Mouse (Mus musculus): ENCODE data around the gene Flot2. TPM values are rescaled to one million over a fixed set of nuclear protein-coding genes. Genes with fewer than 3 reads are reported as not detected.

The Flot2 gene
- total RNA-seq, 2 experiments from 2014 or later = 22.5 to 31.5 TPM

GRCm38 (mm10) chr11:78095144-78095516 lies 57.4 kb downstream of the Flot2 start:
- ATAC-seq (replicated peaks; ENCODE audit: low FRiP score, poor library complexity, severe bottlenecking) = no peak

- no peak for ATAC-seq (replicated peaks; ENCODE audit: low FRiP score, poor library complexity, severe bottlenecking)
Measured at GRCm38 (mm10) chr11:78097077-78097476, 59.3 kb downstream of the Flot2 start.

- no peak for ATAC-seq (replicated peaks; ENCODE audit: low FRiP score, poor library complexity, severe bottlenecking)
Measured at GRCm38 (mm10) chr11:78100746-78101145, 63.0 kb downstream of the Flot2 start.

GRCm38 (mm10) chr11:78102142-78102541 lies 64.4 kb downstream of the Flot2 start:
- ATAC-seq (replicated peaks; ENCODE audit: low FRiP score, poor library complexity, severe bottlenecking) = no peak

GRCm38 (mm10) chr11:78102958-78103747 lies 65.4 kb downstream of the Flot2 start:
- ATAC-seq (replicated peaks; ENCODE audit: low FRiP score, poor library complexity, severe bottlenecking) = peak; percentile 68

GRCm38 (mm10) chr11:78104501-78104900 lies 66.8 kb downstream of the Flot2 start:
- no peak for ATAC-seq (replicated peaks; ENCODE audit: low FRiP score, poor library complexity, severe bottlenecking)

Other genes with a start within 250 kb of the Flot2 start
- not detected in 2 replicates for gene Pipox, start 143.8 kb upstream of the Flot2 start, total RNA-seq (2015; ENCODE audit: low replicate concordance)
- not detected in 2 replicates for gene Pipox, start 143.8 kb upstream of the Flot2 start, total RNA-seq (2017; ENCODE audit: low replicate concordance)
- gene Sez6, start 107.1 kb upstream of the Flot2 start, total RNA-seq (2015; ENCODE audit: low replicate concordance) = not detected in 2 replicates
- gene Sez6, start 107.1 kb upstream of the Flot2 start, total RNA-seq (2017; ENCODE audit: low replicate concordance) = not detected in 2 replicates
- 19.9 and 24.2 TPM in 2 replicates for gene Phf12, start 55.2 kb upstream of the Flot2 start, total RNA-seq (2015; ENCODE audit: low replicate concordance)
- 9.8 and 11.5 TPM in 2 replicates for gene Phf12, start 55.2 kb upstream of the Flot2 start, total RNA-seq (2017; ENCODE audit: low replicate concordance)
- 3.1 and 6.0 TPM in 2 replicates for gene Dhrs13, start 5.7 kb upstream of the Flot2 start, total RNA-seq (2015; ENCODE audit: low replicate concordance)
- 1.5 and 3.6 TPM in 2 replicates for gene Dhrs13, start 5.7 kb upstream of the Flot2 start, total RNA-seq (2017; ENCODE audit: low replicate concordance)
- 3.7 and 7.7 TPM in 2 replicates for gene Eral1, start 42.5 kb downstream of the Flot2 start, total RNA-seq (2015; ENCODE audit: low replicate concordance)
- 3.9 and 7.0 TPM in 2 replicates for gene Eral1, start 42.5 kb downstream of the Flot2 start, total RNA-seq (2017; ENCODE audit: low replicate concordance)
- gene Fam222b, start 56.7 kb downstream of the Flot2 start, total RNA-seq (2015; ENCODE audit: low replicate concordance) = 10.2 and 14.8 TPM in 2 replicates
- 1.4 and 3.7 TPM in 2 replicates for gene Fam222b, start 56.7 kb downstream of the Flot2 start, total RNA-seq (2017; ENCODE audit: low replicate concordance)
- 2.1 and 3.6 TPM in 2 replicates for gene Traf4, start 127.7 kb downstream of the Flot2 start, total RNA-seq (2015; ENCODE audit: low replicate concordance)
- gene Traf4, start 127.7 kb downstream of the Flot2 start, total RNA-seq (2017; ENCODE audit: low replicate concordance) = 3.2 and 3.5 TPM in 2 replicates
- 9.6 and 12.1 TPM in 2 replicates for gene Nek8, start 138.7 kb downstream of the Flot2 start, total RNA-seq (2015; ENCODE audit: low replicate concordance)
- 5.7 and 16.7 TPM in 2 replicates for gene Nek8, start 138.7 kb downstream of the Flot2 start, total RNA-seq (2017; ENCODE audit: low replicate concordance)
- gene Tlcd1, start 138.8 kb downstream of the Flot2 start, total RNA-seq (2015; ENCODE audit: low replicate concordance) = 69.0 and 77.1 TPM in 2 replicates
- gene Tlcd1, start 138.8 kb downstream of the Flot2 start, total RNA-seq (2017; ENCODE audit: low replicate concordance) = 96.9 and 181 TPM in 2 replicates
- gene Rpl23a, start 145.7 kb downstream of the Flot2 start, total RNA-seq (2015; ENCODE audit: low replicate concordance) = 792 and 815 TPM in 2 replicates
- 585 and 685 TPM in 2 replicates for gene Rpl23a, start 145.7 kb downstream of the Flot2 start, total RNA-seq (2017; ENCODE audit: low replicate concordance)
- gene Rab34, start 150.5 kb downstream of the Flot2 start, total RNA-seq (2015; ENCODE audit: low replicate concordance) = 7.9 TPM in 1 of 2 replicates, not detected in the other
- gene Rab34, start 150.5 kb downstream of the Flot2 start, total RNA-seq (2017; ENCODE audit: low replicate concordance) = 1.3 and 9.9 TPM in 2 replicates
- gene Proca1, start 155.5 kb downstream of the Flot2 start, total RNA-seq (2015; ENCODE audit: low replicate concordance) = 1.5 TPM in 1 of 2 replicates, not detected in the other
- not detected in 2 replicates for gene Proca1, start 155.5 kb downstream of the Flot2 start, total RNA-seq (2017; ENCODE audit: low replicate concordance)
- gene Sdf2, start 207.8 kb downstream of the Flot2 start, total RNA-seq (2015; ENCODE audit: low replicate concordance) = 18.8 and 19.4 TPM in 2 replicates
- gene Sdf2, start 207.8 kb downstream of the Flot2 start, total RNA-seq (2017; ENCODE audit: low replicate concordance) = 16.7 and 25.2 TPM in 2 replicates
- 9.0 and 14.8 TPM in 2 replicates for gene Supt6, start 208.1 kb downstream of the Flot2 start, total RNA-seq (2015; ENCODE audit: low replicate concordance)
- 17.5 and 22.7 TPM in 2 replicates for gene Supt6, start 208.1 kb downstream of the Flot2 start, total RNA-seq (2017; ENCODE audit: low replicate concordance)
- gene 2610507B11Rik, start 223.8 kb downstream of the Flot2 start, total RNA-seq (2015; ENCODE audit: low replicate concordance) = 17.3 and 36.3 TPM in 2 replicates
- 23.6 and 33.3 TPM in 2 replicates for gene 2610507B11Rik, start 223.8 kb downstream of the Flot2 start, total RNA-seq (2017; ENCODE audit: low replicate concordance)